Mouse (Mus musculus) spleen, embryonic (tissue): ENCODE measurements around the gene 1300017J02Rik.

ENCODE experiments used
- CTCF ChIA-PET: fragments of 350-600 bp; sonication (Branson Sonifier 250); formaldehyde crosslinking; loops from one replicate; lab custom pipeline; 2022; lab: Charles Lee

Gene 1300017J02Rik

GRCm38 (mm10) chr9:103214281-103214680 is 90.6 kb downstream of the 1300017J02Rik start:
- CTCF ChIA-PET: no interaction called here

DNA sequence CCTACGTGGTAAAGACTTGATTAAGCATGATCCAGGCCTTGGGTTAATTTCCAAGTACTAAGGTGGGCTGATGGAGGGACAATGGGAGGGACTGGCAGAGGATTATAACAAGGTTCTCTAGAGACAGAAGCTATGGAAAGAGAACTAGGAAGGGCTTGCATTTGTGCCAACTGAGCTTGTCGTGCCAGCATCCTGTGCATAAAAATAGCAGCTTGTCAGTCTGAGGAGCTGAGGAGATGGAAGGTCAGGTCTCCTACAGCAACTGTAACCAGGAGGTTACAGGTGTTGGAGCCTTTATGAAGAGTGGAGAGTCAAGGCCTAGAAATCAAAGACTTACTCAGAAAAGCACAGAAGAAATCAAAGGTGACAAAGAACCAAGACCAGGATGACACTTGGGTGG is 91.3 kb downstream of the 1300017J02Rik start:
- CTCF ChIA-PET: no interaction called here

- CTCF ChIA-PET: no interaction called here
Observed at GRCm38 (mm10) chr9:103212654-103213420, 92.0 kb downstream of the 1300017J02Rik start.

DNA sequence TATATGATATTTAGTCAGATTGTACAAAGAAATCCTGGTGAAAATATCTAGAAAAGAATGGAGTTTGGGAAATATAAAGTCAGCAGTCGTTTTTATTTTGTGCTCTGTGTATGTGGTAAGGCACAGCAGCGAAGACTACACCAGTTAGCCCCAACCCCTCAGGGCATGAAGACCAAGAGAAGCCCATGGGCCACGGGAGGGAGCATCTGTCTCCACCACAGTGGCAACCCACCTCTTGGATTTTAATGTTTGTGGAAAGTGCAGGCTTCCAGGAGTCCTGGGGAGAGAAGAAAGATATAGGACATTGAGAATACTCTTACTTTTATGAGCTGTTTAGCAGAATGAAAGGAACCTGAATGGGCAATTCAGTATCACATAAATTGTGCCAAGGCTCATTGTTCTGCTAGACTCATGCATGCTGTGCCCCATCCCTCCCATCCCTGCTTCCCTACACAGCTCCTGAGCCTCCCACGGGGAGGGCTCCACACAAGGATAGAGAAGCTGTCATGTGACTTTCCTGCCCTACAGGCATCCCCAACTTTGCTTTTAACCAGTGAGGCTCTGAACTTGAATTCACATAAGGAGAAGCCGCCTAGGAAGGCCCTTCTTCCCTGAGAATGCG is 96.0 kb downstream of the 1300017J02Rik start:
- CTCF ChIA-PET: interaction anchor here (0.7 kb wide), 1 partner anchor 253 kb away, joined by 4 read pairs; no protein-coding TSS in a partner anchor

GRCm38 (mm10) chr9:103207846-103208245 is 97.0 kb downstream of the 1300017J02Rik start:
- CTCF ChIA-PET: interaction anchor here (0.6 kb wide), 2 partner anchors 36 to 98 kb away, joined by 6 to 10 read pairs; no protein-coding TSS in a partner anchor

DNA sequence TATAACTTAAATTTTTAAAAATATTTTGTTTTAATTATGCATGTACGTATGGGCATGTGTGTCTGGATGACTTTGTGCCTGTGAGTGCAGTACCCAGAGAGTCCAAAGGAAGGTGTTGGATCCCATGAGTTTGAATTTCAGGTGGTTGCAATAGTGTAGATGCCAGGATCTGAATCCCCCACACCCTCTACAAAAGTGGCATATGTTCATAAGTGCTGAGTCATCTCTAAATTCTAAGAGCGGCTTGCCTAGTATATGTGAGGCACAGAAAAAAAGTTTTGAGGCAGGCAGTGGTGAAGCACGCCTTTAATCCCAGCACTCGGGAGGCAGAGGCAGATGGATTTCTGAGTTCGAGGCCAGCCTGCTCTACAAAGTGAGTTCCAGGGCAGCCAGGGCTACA is 99.1 kb downstream of the 1300017J02Rik start:
- CTCF ChIA-PET: no interaction called here

- CTCF ChIA-PET: interaction anchor here (0.5 to 0.6 kb wide), 2 partner anchors 90 to 552 kb away, joined by 5 to 8 read pairs; partner anchors contain the start of gene Rab6b
Observed at GRCm38 (mm10) chr9:103201561-103202260, 103.2 kb downstream of the 1300017J02Rik start, which contains the start of gene Srprb. Srprb (minus strand) TSS chr9:103202137.
